Mouse (Mus musculus) cerebral cortex, adult 2 months (tissue): ENCODE data around the gene Lrrc15.

Experiments
- WGBS: fragments of 180-500 bp; shearing (Covaris S2); methylation state at CpG from one replicate; pipeline ENCODE4 v1.1.7; 2018; 5-methylcytosine and 5-hydroxymethylcytosine counted together

The Lrrc15 gene

GRCm38 (mm10) chr16:30275558-30276340 is 7.3 kb downstream of the Lrrc15 start:
- 76% methylated on average over 15 of the region's 15 CpGs for WGBS

- 74% methylated on average over 8 of the region's 8 CpGs for WGBS
Measured at GRCm38 (mm10) chr16:30273065-30273464, 10.0 kb downstream of the Lrrc15 start.

GRCm38 (mm10) chr16:30271941-30272595 is 11.0 kb downstream of the Lrrc15 start:
- WGBS: 65% methylated on average over 6 of the region's 6 CpGs

- 71% methylated on average over 8 of the region's 8 CpGs for WGBS
Measured at GRCm38 (mm10) chr16:30271223-30271761, 11.8 kb downstream of the Lrrc15 start.

GRCm38 (mm10) chr16:30267359-30267758 is 15.7 kb downstream of the Lrrc15 start, which contains the start of gene Cpn2:
Cpn2 (minus strand) TSS chr16:30267499.
- WGBS: 85% methylated on average over 5 of the region's 5 CpGs

GRCm38 (mm10) chr16:30266561-30266960 is 16.5 kb downstream of the Lrrc15 start:
- 84% methylated on average over 5 of the region's 5 CpGs for WGBS

- WGBS: 83% methylated on average over 4 of the region's 4 CpGs
Measured at GRCm38 (mm10) chr16:30265611-30266010, 17.4 kb downstream of the Lrrc15 start.

DNA sequence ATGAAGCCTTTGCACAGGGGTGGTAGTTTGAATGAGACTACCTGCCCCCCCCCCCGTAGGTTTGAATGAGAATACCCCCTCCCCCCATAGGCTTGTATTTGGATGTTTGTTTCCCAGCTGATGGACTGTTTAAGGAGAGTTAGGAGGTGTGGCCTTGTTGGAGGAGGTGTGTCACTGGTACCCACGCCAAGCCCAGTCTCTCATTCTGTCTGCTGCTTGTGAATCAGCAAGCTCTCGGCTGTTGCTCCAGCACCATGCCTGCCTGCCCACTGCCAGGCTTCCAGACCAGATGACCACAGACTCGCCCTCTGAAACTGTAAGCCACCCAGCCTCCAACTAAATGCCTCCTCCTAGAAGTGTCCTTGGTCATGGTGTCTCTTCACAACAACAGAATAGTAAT is 19.9 kb downstream of the Lrrc15 start:
- 77% methylated on average over 4 of the region's 4 CpGs for WGBS

DNA sequence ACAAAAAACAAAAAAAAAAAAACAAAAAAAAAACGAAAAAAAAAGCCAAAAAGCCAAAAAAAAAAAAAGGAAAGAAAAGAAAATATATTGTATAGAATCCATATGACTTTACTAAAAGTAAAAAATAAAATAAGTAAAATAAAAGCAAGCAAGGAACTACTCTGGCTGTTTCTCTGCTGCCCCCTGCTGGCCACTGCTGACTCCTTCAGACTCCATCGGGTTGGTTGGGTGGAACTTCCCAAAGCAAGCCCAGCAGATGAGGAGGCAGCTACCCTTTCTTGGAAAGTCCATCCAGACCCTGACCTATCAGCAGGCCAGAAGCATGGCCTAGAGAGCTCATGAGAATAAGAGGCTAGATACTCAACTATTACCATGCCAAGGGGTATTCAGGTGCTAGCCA is 20.4 kb downstream of the Lrrc15 start:
- WGBS: 0% methylated on average over 2 of the region's 2 CpGs

DNA sequence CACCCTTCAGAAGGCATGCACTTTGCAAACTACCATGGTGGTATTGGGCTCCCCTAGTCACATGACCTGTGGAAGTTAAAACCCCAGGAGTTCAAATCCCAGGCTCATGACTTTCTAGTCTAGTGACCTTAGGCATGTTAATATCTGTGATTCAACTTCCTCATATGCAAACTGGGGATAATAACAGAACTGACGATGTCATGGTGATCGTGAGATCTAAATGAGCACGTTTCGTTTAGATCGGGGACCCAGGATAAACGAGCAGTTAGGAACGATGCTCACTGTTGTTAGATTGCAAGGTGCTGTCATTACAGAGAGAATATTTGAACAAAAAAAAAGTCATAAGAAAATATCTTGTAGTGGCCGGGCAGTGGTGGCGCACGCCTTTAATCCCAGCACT is 20.9 kb downstream of the Lrrc15 start:
- WGBS: 74% methylated on average over 10 of the region's 10 CpGs

DNA sequence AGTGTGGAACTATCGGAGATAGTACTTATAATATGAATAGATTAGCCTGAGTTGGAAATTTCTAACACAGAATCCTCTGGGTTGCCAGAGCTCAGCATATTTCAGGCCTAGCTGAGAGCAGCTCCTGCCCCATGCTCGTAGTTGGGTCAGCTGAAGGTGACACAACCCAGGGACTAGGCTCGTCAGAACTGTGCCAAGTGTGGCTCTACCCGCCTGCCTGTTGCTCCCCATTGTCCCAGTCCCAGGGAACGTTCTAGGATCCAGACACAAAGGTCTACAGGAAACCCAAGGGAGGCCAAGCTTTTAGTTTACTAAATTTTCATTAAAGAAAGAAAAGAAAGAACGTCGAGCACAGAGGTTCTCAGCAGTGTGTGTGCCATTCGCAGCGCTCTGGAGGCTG is 21.7 kb downstream of the Lrrc15 start:
- 91% methylated on average over 9 of the region's 9 CpGs for WGBS

GRCm38 (mm10) chr16:30260012-30260635 is 22.9 kb downstream of the Lrrc15 start:
- WGBS: 88% methylated on average over 15 of the region's 15 CpGs

- WGBS: 93% methylated on average over 10 of the region's 10 CpGs
Measured at GRCm38 (mm10) chr16:30259444-30259843, 23.6 kb downstream of the Lrrc15 start.

- WGBS: 89% methylated on average over 7 of the region's 7 CpGs
Measured at GRCm38 (mm10) chr16:30258441-30258840, 24.6 kb downstream of the Lrrc15 start.

GRCm38 (mm10) chr16:30257718-30258117 is 25.3 kb downstream of the Lrrc15 start:
- WGBS: 72% methylated on average over 9 of the region's 9 CpGs

DNA sequence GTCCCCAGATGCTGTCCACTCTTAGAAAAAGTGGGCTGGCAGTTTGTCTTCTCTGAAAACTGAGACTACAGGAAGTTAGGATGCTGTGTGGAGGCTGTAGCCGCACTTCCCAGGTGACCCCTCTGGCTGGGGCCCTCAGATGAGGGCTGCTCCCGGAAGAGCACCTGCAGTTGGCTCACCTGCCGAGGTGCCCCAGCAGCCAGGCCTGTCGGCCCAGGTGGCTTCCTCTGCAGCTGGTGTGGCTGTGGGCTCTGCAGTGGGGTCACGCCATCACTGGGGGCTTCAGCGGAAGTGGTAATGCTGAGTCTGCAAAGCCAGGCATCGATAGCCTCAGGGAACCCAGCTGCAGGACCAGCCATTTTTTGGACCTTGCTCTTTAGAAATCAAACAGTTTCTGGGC is 28.0 kb downstream of the Lrrc15 start:
- 67% methylated on average over 7 of the region's 7 CpGs for WGBS

- 85% methylated on average over 9 of the region's 9 CpGs for WGBS
Measured at GRCm38 (mm10) chr16:30253900-30254299, 29.2 kb downstream of the Lrrc15 start.

- 94% methylated on average over 4 of the region's 4 CpGs for WGBS
Measured at GRCm38 (mm10) chr16:30253374-30253773, 29.7 kb downstream of the Lrrc15 start.

DNA sequence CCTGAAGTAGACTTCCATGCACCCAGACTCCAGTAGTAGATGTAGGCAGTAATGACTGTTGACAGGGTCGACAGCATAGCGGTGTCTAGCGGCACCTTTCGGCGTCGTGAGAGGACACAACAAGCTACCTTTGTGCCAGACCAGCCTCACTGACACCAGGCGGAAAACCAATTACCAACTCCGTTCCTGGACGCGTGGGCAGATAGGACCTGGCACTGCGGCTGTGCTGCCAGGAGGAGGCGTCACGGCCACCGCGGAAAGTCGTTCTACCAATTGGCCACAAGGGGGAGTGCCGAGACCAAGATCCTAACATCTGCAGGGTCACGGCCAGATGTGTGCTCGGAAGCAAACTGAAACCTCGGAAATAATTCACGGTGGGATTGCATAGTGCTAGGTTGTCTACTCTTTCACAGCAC is 31.0 kb downstream of the Lrrc15 start:
- WGBS: 3% methylated on average over 21 of the region's 21 CpGs

GRCm38 (mm10) chr16:30244037-30244700 is 38.9 kb downstream of the Lrrc15 start:
- 90% methylated on average over 12 of the region's 12 CpGs for WGBS

- WGBS: 50% methylated on average over 2 of the region's 2 CpGs
Measured at GRCm38 (mm10) chr16:30241623-30242022, 41.4 kb downstream of the Lrrc15 start.

DNA sequence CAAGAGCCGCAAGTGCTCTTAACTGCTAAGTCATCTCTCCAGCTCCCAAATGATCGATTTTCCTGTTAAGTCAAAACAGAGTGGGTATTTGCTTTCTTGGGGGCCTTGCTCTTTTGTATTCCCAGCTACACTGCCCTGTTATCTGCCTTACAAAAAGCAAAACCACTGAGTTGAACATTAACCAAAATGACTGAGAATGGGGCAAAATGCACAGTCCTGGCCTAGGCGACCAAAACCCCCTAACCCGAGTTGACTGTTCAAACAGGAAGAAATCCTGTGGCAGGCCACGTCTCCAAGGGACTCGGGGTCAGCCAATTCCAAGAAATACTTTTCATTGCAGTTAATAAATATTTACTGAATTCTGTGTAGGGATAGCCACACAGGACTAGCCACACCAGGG is 44.3 kb downstream of the Lrrc15 start:
- WGBS: 84% methylated on average over 6 of the region's 6 CpGs
